Mouse (Mus musculus) urinary bladder, postnatal 25 days (tissue): ENCODE data around the gene Tnxb.
A peak's percentile ranks its signal among the peaks of the same experiment; 100 is the strongest.

ENCODE experiments used
- DNase-seq: peaks from one replicate; pipeline ENCODE4 v3.0.0; 2022; ENCODE audit warnings: low spot score

Tnxb gene

GRCm38 (mm10) chr17:34643944-34644343 lies 26.4 kb upstream of the Tnxb start:
- DNase-seq, result no peak

- DNase-seq, result peak; percentile 90
Observed at GRCm38 (mm10) chr17:34644608-34645007, 25.7 kb upstream of the Tnxb start, which contains the start of gene Fkbpl. TSS of gene Fkbpl (plus strand) at chr17:34644764.

GRCm38 (mm10) chr17:34645256-34645829 lies 25.0 kb upstream of the Tnxb start:
- no peak for DNase-seq

- no peak for DNase-seq
Observed at GRCm38 (mm10) chr17:34645831-34646511, 24.4 kb upstream of the Tnxb start.

- DNase-seq, result peak; percentile 76
Observed at GRCm38 (mm10) chr17:34646906-34647787, 23.2 kb upstream of the Tnxb start, which contains the start of gene Atf6b. TSS of gene Atf6b (plus strand) at chr17:34647146.

- DNase-seq, result no peak
Observed at GRCm38 (mm10) chr17:34648141-34648890, 22.0 kb upstream of the Tnxb start.

- no peak for DNase-seq
Observed at GRCm38 (mm10) chr17:34649106-34649864, 21.1 kb upstream of the Tnxb start.

GRCm38 (mm10) chr17:34650781-34651180 lies 19.6 kb upstream of the Tnxb start:
- no peak for DNase-seq

- DNase-seq, result no peak
Observed at GRCm38 (mm10) chr17:34651507-34652221, 18.7 kb upstream of the Tnxb start.

GRCm38 (mm10) chr17:34652546-34652945 lies 17.8 kb upstream of the Tnxb start:
- DNase-seq, result no peak

- DNase-seq, result no peak
Observed at GRCm38 (mm10) chr17:34652985-34653384, 17.4 kb upstream of the Tnxb start.

GRCm38 (mm10) chr17:34653746-34654285 lies 16.5 kb upstream of the Tnxb start:
- DNase-seq, result peak; percentile 74

- no peak for DNase-seq
Observed at GRCm38 (mm10) chr17:34654392-34654791, 15.9 kb upstream of the Tnxb start.

- peak; percentile 43 for DNase-seq
Observed at GRCm38 (mm10) chr17:34655160-34655559, 15.2 kb upstream of the Tnxb start.

- DNase-seq, result peak; percentile 75
Observed at GRCm38 (mm10) chr17:34655581-34655991, 14.7 kb upstream of the Tnxb start.

GRCm38 (mm10) chr17:34656666-34657065 lies 13.7 kb upstream of the Tnxb start:
- DNase-seq, result no peak

- no peak for DNase-seq
Observed at GRCm38 (mm10) chr17:34657271-34657670, 13.1 kb upstream of the Tnxb start.

GRCm38 (mm10) chr17:34658145-34658544 lies 12.2 kb upstream of the Tnxb start:
- DNase-seq, result no peak

GRCm38 (mm10) chr17:34658591-34658990 lies 11.7 kb upstream of the Tnxb start:
- no peak for DNase-seq

GRCm38 (mm10) chr17:34659181-34659896 lies 11.0 kb upstream of the Tnxb start:
- no peak for DNase-seq
